9 mouse cellular contexts compared by ENCODE assay signal in genomic region chr9:120855293-120856050, GRCm38 (mm10).
DNase-seq lines count a peak whose midpoint lies in the region; ATAC-seq and TF ChIP-seq lines count a peak whose summit lies in the region.
"Had no signal": no experiment of that assay in that cellular context is flagged by ENCODE, and none has a peak within 500 bp of the region (broad histone marks: within the 10 kb centered on the region; RNA-seq: fewer than 3 reads in every experiment).

No protein-coding gene starts in this region.

- TF ChIP-seq POLR2A in myocyte (IDR thresholded peaks at IDR 0.05; ENCODE audit: insufficient read length, low read depth): no peak

- WGBS in midbrain, embryonic 11.5 days: 60% methylated on average over 3 of the region's 3 CpGs
- 28% methylated on average over 3 of the region's 3 CpGs for WGBS in midbrain, embryonic 16.5 days

- no peaks in the 10 kb centered on the region for H3K9me3 ChIP-seq in midbrain, embryonic 11.5 days (ENCODE audit: control insufficient read depth, low read length)
- H3K9me3 ChIP-seq in midbrain, embryonic 16.5 days (replicated peaks; ENCODE audit: control insufficient read depth, low read length, poor library complexity, severe bottlenecking): no peaks in the 10 kb centered on the region

- no peak overlapping the region for H3K4me2 ChIP-seq in midbrain, embryonic 11.5 days
- H3K4me2 ChIP-seq in midbrain, embryonic 16.5 days (ENCODE audit: low read length): no peak overlapping the region
- H3K4me2 ChIP-seq in myocyte (ENCODE audit: low read depth): peak overlapping the region; percentile 25

- no peak overlapping the region for H3K9ac ChIP-seq in midbrain, embryonic 11.5 days (ENCODE audit: low read length)
- no peak overlapping the region for H3K9ac ChIP-seq in midbrain, embryonic 16.5 days (ENCODE audit: low read depth, low read length)

- H3K27me3 ChIP-seq in midbrain, embryonic 11.5 days (ENCODE audit: control insufficient read depth, insufficient read depth, low read length): no peaks in the 10 kb centered on the region
- H3K27me3 ChIP-seq in midbrain, embryonic 16.5 days (ENCODE audit: control insufficient read depth, insufficient read depth, low read depth, low read length): no peaks in the 10 kb centered on the region
- H3K27me3 ChIP-seq in myocyte (ENCODE audit: control insufficient read depth, insufficient read depth, insufficient read length): no peaks in the 10 kb centered on the region

- H3K4me3 ChIP-seq in midbrain, embryonic 11.5 days (ENCODE audit: low read depth, low read length): no peak overlapping the region
- H3K4me3 ChIP-seq in midbrain, embryonic 16.5 days (ENCODE audit: low read depth, low read length): no peak overlapping the region
- H3K4me3 ChIP-seq in myocyte: no peak overlapping the region

- peak; percentile 39 to 45 for DNase-seq in cerebellum, postnatal 14 days
- no peak for DNase-seq in cerebellum, adult 18-20 months
- no peak for DNase-seq in midbrain, embryonic 11.5 days (ENCODE audit: low spot score, missing footprints)
- DNase-seq in heart, postnatal 4 days: peak; percentile 24
- no peak for DNase-seq in right cerebral cortex, adult 18-20 months
- DNase-seq in cerebellum, postnatal 36 days: no peak
- DNase-seq: cerebellum, adult 9-10 months had no signal

- H3K4me1 ChIP-seq in midbrain, embryonic 11.5 days (ENCODE audit: control insufficient read depth, insufficient read depth, low read length): no peaks in the 10 kb centered on the region
- H3K4me1 ChIP-seq in midbrain, embryonic 16.5 days (ENCODE audit: control insufficient read depth, insufficient read depth, low read length): no peaks in the 10 kb centered on the region

- peak; percentile 27; the same call in 1 of the 2 replicates for ATAC-seq in midbrain, embryonic 11.5 days (ENCODE audit: low FRiP score)
- ATAC-seq in midbrain, embryonic 16.5 days: no peak

- no peaks in the 10 kb centered on the region for H3K36me3 ChIP-seq in midbrain, embryonic 11.5 days (ENCODE audit: control insufficient read depth, insufficient read depth, low read length)
- H3K36me3 ChIP-seq in midbrain, embryonic 16.5 days (ENCODE audit: control insufficient read depth, insufficient read depth, low read length): no peaks in the 10 kb centered on the region
- no peaks in the 10 kb centered on the region for H3K36me3 ChIP-seq in myocyte (ENCODE audit: control insufficient read depth, insufficient read depth)

- H3K79me2 ChIP-seq in myocyte (ENCODE audit: control insufficient read depth, insufficient read depth): no peaks in the 10 kb centered on the region

- H3ac ChIP-seq in myocyte (ENCODE audit: control insufficient read depth, insufficient read length): no peak overlapping the region

- no peak overlapping the region for H3K27ac ChIP-seq in midbrain, embryonic 11.5 days (ENCODE audit: low read depth, low read length)
- H3K27ac ChIP-seq in midbrain, embryonic 16.5 days (ENCODE audit: low read length): no peak overlapping the region

TF ChIP-seq in myocyte, 11 proteins besides CTCF, POLR2A, EP300 and RAD21:
- TF ChIP-seq REST (IDR thresholded peaks at IDR 0.05; ENCODE audit: insufficient read depth, insufficient read length): no peak
- TF ChIP-seq POLR2AphosphoS2 (IDR thresholded peaks at IDR 0.05; ENCODE audit: insufficient read length, low read depth): no peak
- peak; percentile 87 to 92 (median 92) for TF ChIP-seq MYOD1 (IDR thresholded peaks at IDR 0.05; ENCODE audit: control insufficient read depth in 1 of 3, insufficient read length in 2 of 3, low read depth in 2 of 3)
- TF ChIP-seq MAX (IDR thresholded peaks at IDR 0.05; ENCODE audit: low read depth): no peak
- TF ChIP-seq TCF12 (IDR thresholded peaks at IDR 0.05; ENCODE audit: insufficient read depth, poor library complexity, severe bottlenecking): peak; percentile 57
- peak; percentile 54 to 87 (median 72) for TF ChIP-seq MYOG (IDR thresholded peaks at IDR 0.05; ENCODE audit: control insufficient read depth in 1 of 3, insufficient read depth in 1 of 3, insufficient read length in 2 of 3, low read depth in 2 of 3)
- peak; percentile 34 for TF ChIP-seq TCF3 (IDR thresholded peaks at IDR 0.05; ENCODE audit: insufficient read length, low read depth)
- TF ChIP-seq CEBPB (IDR thresholded peaks at IDR 0.05; ENCODE audit: insufficient read depth, poor library complexity, severe bottlenecking): peak; percentile 72

Comparison
In these comparisons a context has a peak if more than half of its experiments do, and no peak if none do; other contexts are left out.
1. DNase-seq: peak in cerebellum, postnatal 14 days (2 of 2) and heart, postnatal 4 days (single experiment); none in cerebellum, adult 18-20 months (0 of 2), midbrain, embryonic 11.5 days (single experiment), right cerebral cortex, adult 18-20 months (single experiment) and cerebellum, postnatal 36 days (0 of 2).